Mouse (Mus musculus): ENCODE measurements around the gene Itgb1bp1. TPM values are rescaled to one million over a fixed set of nuclear protein-coding genes. Genes with fewer than 3 reads are reported as not detected.

The Itgb1bp1 gene
- 51.0 and 57.6 TPM in 2 replicates for polyA plus RNA-seq (2014; fragmentation: Nextera tagmentation; extraction: Ambion mirVana)

- Histone ChIP-seq H3K4me1 (ENCODE audit: control insufficient read depth, insufficient read depth, low read length) (peaks cover 12% of the 10 kb centered on the region; the same call in 1 of the 2 replicates), H3K27me3 (ENCODE audit: control insufficient read depth, insufficient read depth, low read length) (no peaks in the 10 kb centered on the region), H3K9ac (replicated peaks; ENCODE audit: low read depth, low read length) (peak within 1 kb of the TSS; percentile 90), H3K4me3 (ENCODE audit: low read depth, low read length) (peak within 1 kb of the TSS; percentile 82), H3K36me3 (ENCODE audit: control insufficient read depth, insufficient read depth, low read length) (no peaks in the 10 kb centered on the region), H3K4me2 (replicated peaks; ENCODE audit: low read depth, low read length) (peak within 1 kb of the TSS; percentile 85), H3K9me3 (ENCODE audit: control insufficient read depth, low read depth, low read length) (no peaks in the 10 kb centered on the region), H3K27ac (ENCODE audit: low read length) (peak within 1 kb of the TSS; percentile 89)
- WGBS, result under 1% methylated on average over 28 of the region's 28 CpGs
- peak; percentile 96 for ATAC-seq (ENCODE audit: insufficient number of reproducible peaks, insufficient read depth, low FRiP score, low read depth)
Observed at GRCm38 (mm10) chr12:21286243-21286622, at the start of gene Itgb1bp1. TSS of gene Itgb1bp1 (minus strand) at chr12:21286284.

GRCm38 (mm10) chr12:21335869-21336268 lies 49.8 kb upstream of the Itgb1bp1 start:
- no peak overlapping the region for H3K4me2 ChIP-seq (replicated peaks; ENCODE audit: low read depth, low read length)
- no peaks in the 10 kb centered on the region for H3K27me3 ChIP-seq (ENCODE audit: control insufficient read depth, insufficient read depth, low read length)
- H3K9me3 ChIP-seq (ENCODE audit: control insufficient read depth, low read depth, low read length), result no peaks in the 10 kb centered on the region
- ATAC-seq (ENCODE audit: insufficient number of reproducible peaks, insufficient read depth, low FRiP score, low read depth), result no peak
- no peak overlapping the region for H3K4me3 ChIP-seq (ENCODE audit: low read depth, low read length)
- peaks cover 36% of the 10 kb centered on the region for H3K36me3 ChIP-seq (ENCODE audit: control insufficient read depth, insufficient read depth, low read length)
- H3K4me1 ChIP-seq (ENCODE audit: control insufficient read depth, insufficient read depth, low read length), result no peaks in the 10 kb centered on the region
- H3K27ac ChIP-seq (ENCODE audit: low read length), result no peak overlapping the region
- no peak overlapping the region for H3K9ac ChIP-seq (replicated peaks; ENCODE audit: low read depth, low read length)
- 89% methylated on average over 7 of the region's 7 CpGs for WGBS

DNA sequence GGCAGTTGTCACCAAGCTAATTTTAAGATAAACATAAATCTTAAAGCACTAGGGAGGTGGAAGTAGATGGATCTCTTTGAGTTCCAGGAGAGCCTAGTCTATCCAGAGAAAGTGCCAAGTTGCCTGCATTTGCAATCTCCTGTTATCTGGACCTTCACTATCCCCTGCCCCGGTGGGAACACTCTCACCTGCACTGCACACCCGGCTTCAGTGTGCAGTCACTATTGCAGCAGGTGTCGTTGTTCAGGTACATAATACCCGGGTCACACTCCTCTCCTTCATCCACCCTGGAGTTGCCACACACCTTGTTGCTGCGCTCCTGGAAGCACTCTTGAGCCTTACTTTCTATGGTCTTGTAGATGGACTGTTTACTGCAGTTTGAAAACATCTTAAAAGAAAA lies 47.7 kb upstream of the Itgb1bp1 start:
- ATAC-seq (ENCODE audit: insufficient number of reproducible peaks, insufficient read depth, low FRiP score, low read depth), result no peak
- H3K4me2 ChIP-seq (replicated peaks; ENCODE audit: low read depth, low read length), result no peak overlapping the region
- H3K36me3 ChIP-seq (ENCODE audit: control insufficient read depth, insufficient read depth, low read length), result peaks cover 40% of the 10 kb centered on the region; the same call in 1 of the 2 replicates

DNA sequence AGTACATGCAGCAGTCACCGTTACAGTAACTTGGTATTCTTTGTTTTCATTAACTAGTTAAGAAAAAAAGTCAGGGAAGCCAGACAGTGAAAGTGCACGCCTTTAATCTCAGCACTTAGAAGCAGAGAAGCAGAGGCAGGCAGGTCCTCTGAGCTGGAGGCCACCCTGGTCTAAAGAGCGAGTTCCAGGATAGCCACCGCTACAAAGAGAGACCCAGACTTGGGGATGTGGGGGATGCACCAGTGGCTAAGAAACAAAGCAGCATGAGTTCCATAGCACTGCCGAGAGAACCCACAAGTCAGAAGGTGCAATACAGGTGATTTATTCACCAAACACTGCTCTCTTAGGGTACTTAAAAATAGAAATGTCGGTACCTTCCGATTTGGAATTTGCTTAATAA lies 46.9 kb upstream of the Itgb1bp1 start:
- Histone ChIP-seq H3K36me3 (ENCODE audit: control insufficient read depth, insufficient read depth, low read length) (peaks cover 46% of the 10 kb centered on the region; the same call in 1 of the 2 replicates), H3K9ac (replicated peaks; ENCODE audit: low read depth, low read length) (no peak overlapping the region), H3K27ac (ENCODE audit: low read length) (no peak overlapping the region), H3K4me3 (ENCODE audit: low read depth, low read length) (no peak overlapping the region), H3K4me1 (ENCODE audit: control insufficient read depth, insufficient read depth, low read length) (no peaks in the 10 kb centered on the region), H3K9me3 (ENCODE audit: control insufficient read depth, low read depth, low read length) (no peaks in the 10 kb centered on the region), H3K4me2 (replicated peaks; ENCODE audit: low read depth, low read length) (no peak overlapping the region), H3K27me3 (ENCODE audit: control insufficient read depth, insufficient read depth, low read length) (no peaks in the 10 kb centered on the region)
- ATAC-seq (ENCODE audit: insufficient number of reproducible peaks, insufficient read depth, low FRiP score, low read depth), result no peak
- WGBS, result 89% methylated on average over 7 of the region's 7 CpGs

More for the DNA sequence above, 47.7 kb upstream of the Itgb1bp1 start:
- H3K4me1 ChIP-seq (ENCODE audit: control insufficient read depth, insufficient read depth, low read length), result no peaks in the 10 kb centered on the region
- no peak overlapping the region for H3K4me3 ChIP-seq (ENCODE audit: low read depth, low read length)
- H3K27ac ChIP-seq (ENCODE audit: low read length), result no peak overlapping the region
- WGBS, result 88% methylated on average over 5 of the region's 5 CpGs
- H3K9ac ChIP-seq (replicated peaks; ENCODE audit: low read depth, low read length), result no peak overlapping the region
- no peaks in the 10 kb centered on the region for H3K27me3 ChIP-seq (ENCODE audit: control insufficient read depth, insufficient read depth, low read length)
- no peaks in the 10 kb centered on the region for H3K9me3 ChIP-seq (ENCODE audit: control insufficient read depth, low read depth, low read length)

DNA sequence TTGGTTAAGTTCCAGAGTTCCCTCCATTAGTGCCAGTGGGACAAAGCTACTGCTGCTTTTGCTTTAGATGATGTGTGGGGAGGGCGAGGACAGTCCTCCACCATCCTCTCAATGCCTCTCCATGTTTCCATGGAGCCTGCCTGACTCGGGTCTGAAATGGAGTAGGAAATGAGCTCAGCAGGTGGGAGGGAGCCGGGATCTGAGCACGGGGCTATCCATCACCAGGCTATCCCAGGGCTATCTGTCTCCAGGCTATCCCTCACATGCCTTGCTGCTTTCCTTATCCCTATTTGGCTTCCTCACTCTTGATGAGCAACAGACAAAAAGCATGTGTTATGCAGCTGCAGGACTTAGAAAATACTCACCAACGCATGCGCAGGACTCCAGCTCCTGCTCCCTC lies 45.6 kb upstream of the Itgb1bp1 start:
- H3K27me3 ChIP-seq (ENCODE audit: control insufficient read depth, insufficient read depth, low read length), result no peaks in the 10 kb centered on the region
- 83% methylated on average over 6 of the region's 6 CpGs for WGBS
- H3K27ac ChIP-seq (ENCODE audit: low read length), result no peak overlapping the region
- peaks cover 51% of the 10 kb centered on the region for H3K36me3 ChIP-seq (ENCODE audit: control insufficient read depth, insufficient read depth, low read length)
- H3K9me3 ChIP-seq (ENCODE audit: control insufficient read depth, low read depth, low read length), result no peaks in the 10 kb centered on the region
- H3K9ac ChIP-seq (replicated peaks; ENCODE audit: low read depth, low read length), result no peak overlapping the region
- no peak overlapping the region for H3K4me2 ChIP-seq (replicated peaks; ENCODE audit: low read depth, low read length)
- no peaks in the 10 kb centered on the region for H3K4me1 ChIP-seq (ENCODE audit: control insufficient read depth, insufficient read depth, low read length)
- no peak overlapping the region for H3K4me3 ChIP-seq (ENCODE audit: low read depth, low read length)
- ATAC-seq (ENCODE audit: insufficient number of reproducible peaks, insufficient read depth, low FRiP score, low read depth), result no peak

- no peak overlapping the region for H3K27ac ChIP-seq (ENCODE audit: low read length)
- H3K9ac ChIP-seq (replicated peaks; ENCODE audit: low read depth, low read length), result no peak overlapping the region
- peaks cover 51% of the 10 kb centered on the region for H3K36me3 ChIP-seq (ENCODE audit: control insufficient read depth, insufficient read depth, low read length)
- H3K4me2 ChIP-seq (replicated peaks; ENCODE audit: low read depth, low read length), result no peak overlapping the region
- no peak for ATAC-seq (ENCODE audit: insufficient number of reproducible peaks, insufficient read depth, low FRiP score, low read depth)
- no peaks in the 10 kb centered on the region for H3K27me3 ChIP-seq (ENCODE audit: control insufficient read depth, insufficient read depth, low read length)
- WGBS, result 90% methylated on average over 10 of the region's 10 CpGs
- no peaks in the 10 kb centered on the region for H3K4me1 ChIP-seq (ENCODE audit: control insufficient read depth, insufficient read depth, low read length)
- H3K9me3 ChIP-seq (ENCODE audit: control insufficient read depth, low read depth, low read length), result no peaks in the 10 kb centered on the region
- no peak overlapping the region for H3K4me3 ChIP-seq (ENCODE audit: low read depth, low read length)
Observed at GRCm38 (mm10) chr12:21330961-21331576, 45.0 kb upstream of the Itgb1bp1 start.

GRCm38 (mm10) chr12:21329661-21330400 lies 43.7 kb upstream of the Itgb1bp1 start:
- Histone ChIP-seq H3K36me3 (ENCODE audit: control insufficient read depth, insufficient read depth, low read length) (peaks cover 57% of the 10 kb centered on the region), H3K27me3 (ENCODE audit: control insufficient read depth, insufficient read depth, low read length) (no peaks in the 10 kb centered on the region), H3K4me2 (replicated peaks; ENCODE audit: low read depth, low read length) (no peak overlapping the region), H3K4me3 (ENCODE audit: low read depth, low read length) (no peak overlapping the region), H3K9ac (replicated peaks; ENCODE audit: low read depth, low read length) (no peak overlapping the region), H3K4me1 (ENCODE audit: control insufficient read depth, insufficient read depth, low read length) (no peaks in the 10 kb centered on the region), H3K9me3 (ENCODE audit: control insufficient read depth, low read depth, low read length) (no peaks in the 10 kb centered on the region), H3K27ac (ENCODE audit: low read length) (no peak overlapping the region)
- WGBS, result 81% methylated on average over 9 of the region's 9 CpGs
- no peak for ATAC-seq (ENCODE audit: insufficient number of reproducible peaks, insufficient read depth, low FRiP score, low read depth)

DNA sequence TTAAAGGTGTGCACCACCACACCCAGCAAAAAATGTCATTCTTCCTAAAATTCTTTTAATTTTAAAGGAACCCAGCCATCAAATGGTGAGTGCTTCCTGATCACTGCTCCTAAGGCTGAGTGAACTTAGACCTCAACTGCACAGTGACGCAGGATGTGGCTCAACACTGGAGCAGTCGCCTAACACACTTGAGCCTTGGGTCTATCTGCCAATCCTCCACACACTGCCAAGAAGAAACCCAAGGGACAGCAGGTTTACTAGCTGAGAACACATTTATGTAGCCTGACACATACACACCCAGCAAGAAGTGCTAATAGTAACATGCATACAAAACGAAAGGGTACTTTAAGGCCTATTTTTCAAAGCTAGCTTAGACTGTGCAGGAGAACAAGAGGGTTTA lies 40.2 kb upstream of the Itgb1bp1 start:
- H3K4me1 ChIP-seq (ENCODE audit: control insufficient read depth, insufficient read depth, low read length), result no peaks in the 10 kb centered on the region
- no peak for ATAC-seq (ENCODE audit: insufficient number of reproducible peaks, insufficient read depth, low FRiP score, low read depth)
- no peak overlapping the region for H3K27ac ChIP-seq (ENCODE audit: low read length)
- peaks cover 59% of the 10 kb centered on the region for H3K36me3 ChIP-seq (ENCODE audit: control insufficient read depth, insufficient read depth, low read length)
- H3K9me3 ChIP-seq (ENCODE audit: control insufficient read depth, low read depth, low read length), result no peaks in the 10 kb centered on the region
- no peak overlapping the region for H3K4me2 ChIP-seq (replicated peaks; ENCODE audit: low read depth, low read length)
- H3K9ac ChIP-seq (replicated peaks; ENCODE audit: low read depth, low read length), result no peak overlapping the region
- H3K27me3 ChIP-seq (ENCODE audit: control insufficient read depth, insufficient read depth, low read length), result no peaks in the 10 kb centered on the region
- WGBS, result 95% methylated on average over 3 of the region's 3 CpGs
- H3K4me3 ChIP-seq (ENCODE audit: low read depth, low read length), result no peak overlapping the region
